Mouse (Mus musculus): ENCODE data around the gene Gm42906. TPM values are rescaled to one million over a fixed set of nuclear protein-coding genes. Genes with fewer than 3 reads are reported as not detected.

The Gm42906 gene
- polyA plus RNA-seq, 2 experiments, result not detected

GRCm38 (mm10) chr5:151293591-151293990 is 134.4 kb downstream of the Gm42906 start:
- DNase-seq (ENCODE audit: low read depth in 3 of 3, low spot score in 3 of 3), result no peak
- 60% methylated on average over 4 of the region's 4 CpGs for WGBS (ENCODE audit: insufficient replicate concordance)
- H3K36me3 ChIP-seq (replicated peaks; ENCODE audit: control insufficient read depth, insufficient read depth, low read depth), result no peaks in the 10 kb centered on the region
- H3K4me2 ChIP-seq (ENCODE audit: low read depth), result no peak overlapping the region
- H3K4me3 ChIP-seq (ENCODE audit: insufficient read depth in 1 of 2, low read depth in 2 of 2, low read length in 2 of 2), result no peak overlapping the region
- no peak for ATAC-seq (ENCODE audit: insufficient read depth)
- no peak overlapping the region for H3K27ac ChIP-seq
- TF ChIP-seq EP300 (IDR thresholded peaks at IDR 0.05; ENCODE audit: low read depth), result no peak
- no peaks in the 10 kb centered on the region for H3K4me1 ChIP-seq (replicated peaks; ENCODE audit: control insufficient read depth in 2 of 2, insufficient read depth in 2 of 2, low read length in 1 of 2)
- H3K27me3 ChIP-seq (ENCODE audit: control insufficient read depth, insufficient read depth, low read length), result no peaks in the 10 kb centered on the region
- no peaks in the 10 kb centered on the region for H3K9me3 ChIP-seq (ENCODE audit: control insufficient read depth, low read length)
- H3K9ac ChIP-seq (replicated peaks), result no peak overlapping the region

- H3K4me2 ChIP-seq (ENCODE audit: low read depth), result no peak overlapping the region
- ATAC-seq (ENCODE audit: insufficient read depth) (no peak), DNase-seq (ENCODE audit: low read depth in 3 of 3, low spot score in 3 of 3) (peak in 1 of 3 experiments; percentile 4)
- H3K27me3 ChIP-seq (ENCODE audit: control insufficient read depth, insufficient read depth, low read length), result no peaks in the 10 kb centered on the region
- H3K9ac ChIP-seq (replicated peaks), result no peak overlapping the region
- TF ChIP-seq EP300 (IDR thresholded peaks at IDR 0.05; ENCODE audit: low read depth) (no peak), CTCF (IDR thresholded peaks at IDR 0.05; ENCODE audit: low read depth) (peak; percentile 85)
- H3K36me3 ChIP-seq (replicated peaks; ENCODE audit: control insufficient read depth, insufficient read depth, low read depth), result no peaks in the 10 kb centered on the region
- no peak overlapping the region for H3K4me3 ChIP-seq (ENCODE audit: insufficient read depth in 1 of 2, low read depth in 2 of 2, low read length in 2 of 2)
- no peak overlapping the region for H3K27ac ChIP-seq
- H3K4me1 ChIP-seq (replicated peaks; ENCODE audit: control insufficient read depth in 2 of 2, insufficient read depth in 2 of 2, low read length in 1 of 2), result no peaks in the 10 kb centered on the region
- WGBS (ENCODE audit: insufficient replicate concordance), result 10% methylated on average over 1 of the region's 1 CpGs
- no peaks in the 10 kb centered on the region for H3K9me3 ChIP-seq (ENCODE audit: control insufficient read depth, low read length)
Observed at GRCm38 (mm10) chr5:151292310-151292709, 135.7 kb downstream of the Gm42906 start.

- no peak overlapping the region for H3K4me3 ChIP-seq (ENCODE audit: insufficient read depth in 1 of 2, low read depth in 2 of 2, low read length in 2 of 2)
- ATAC-seq (ENCODE audit: insufficient read depth) (no peak), DNase-seq (ENCODE audit: low read depth in 3 of 3, low spot score in 3 of 3) (no peak)
- H3K27me3 ChIP-seq (ENCODE audit: control insufficient read depth, insufficient read depth, low read length), result no peaks in the 10 kb centered on the region
- no peak overlapping the region for H3K4me2 ChIP-seq (ENCODE audit: low read depth)
- H3K36me3 ChIP-seq (replicated peaks; ENCODE audit: control insufficient read depth, insufficient read depth, low read depth), result no peaks in the 10 kb centered on the region
- no peak for TF ChIP-seq EP300 (IDR thresholded peaks at IDR 0.05; ENCODE audit: low read depth)
- no peak for TF ChIP-seq CTCF (IDR thresholded peaks at IDR 0.05; ENCODE audit: low read depth)
- H3K9ac ChIP-seq (replicated peaks), result no peak overlapping the region
- no peak overlapping the region for H3K27ac ChIP-seq
- no peaks in the 10 kb centered on the region for H3K9me3 ChIP-seq (ENCODE audit: control insufficient read depth, low read length)
- 53% methylated on average over 1 of the region's 1 CpGs for WGBS (ENCODE audit: insufficient replicate concordance)
- no peaks in the 10 kb centered on the region for H3K4me1 ChIP-seq (replicated peaks; ENCODE audit: control insufficient read depth in 2 of 2, insufficient read depth in 2 of 2, low read length in 1 of 2)
Observed at GRCm38 (mm10) chr5:151286331-151286730, 141.6 kb downstream of the Gm42906 start.

DNA sequence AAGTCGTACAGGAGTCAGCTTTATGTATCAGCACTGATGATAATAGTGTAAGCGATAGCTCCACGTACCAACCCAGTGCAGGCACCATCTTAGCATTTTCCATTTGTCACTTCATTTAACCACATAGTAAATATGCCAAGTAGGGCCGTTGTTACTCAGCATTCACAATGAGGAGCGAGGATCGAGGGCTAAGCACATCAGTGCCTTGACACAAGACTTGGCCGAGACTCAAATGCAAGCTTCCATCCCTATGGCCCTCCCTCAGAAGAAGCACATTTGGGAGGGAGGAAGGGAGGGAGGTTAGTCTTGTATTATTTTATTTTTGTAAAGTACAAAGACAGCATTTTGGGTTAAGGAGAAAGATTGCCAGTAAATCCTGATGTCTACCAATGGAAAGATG is 148.4 kb downstream of the Gm42906 start:
- H3K4me1 ChIP-seq (replicated peaks; ENCODE audit: control insufficient read depth in 2 of 2, insufficient read depth in 2 of 2, low read length in 1 of 2), result no peaks in the 10 kb centered on the region
- no peak overlapping the region for H3K4me2 ChIP-seq (ENCODE audit: low read depth)
- no peaks in the 10 kb centered on the region for H3K36me3 ChIP-seq (replicated peaks; ENCODE audit: control insufficient read depth, insufficient read depth, low read depth)
- no peaks in the 10 kb centered on the region for H3K27me3 ChIP-seq (ENCODE audit: control insufficient read depth, insufficient read depth, low read length)
- no peak overlapping the region for H3K27ac ChIP-seq
- TF ChIP-seq CTCF (IDR thresholded peaks at IDR 0.05; ENCODE audit: low read depth) (no peak), EP300 (IDR thresholded peaks at IDR 0.05; ENCODE audit: low read depth) (no peak)
- no peak overlapping the region for H3K9ac ChIP-seq (replicated peaks)
- H3K4me3 ChIP-seq (ENCODE audit: insufficient read depth in 1 of 2, low read depth in 2 of 2, low read length in 2 of 2), result no peak overlapping the region
- 69% methylated on average over 7 of the region's 7 CpGs for WGBS (ENCODE audit: insufficient replicate concordance)
- H3K9me3 ChIP-seq (ENCODE audit: control insufficient read depth, low read length), result no peaks in the 10 kb centered on the region
- ATAC-seq (ENCODE audit: insufficient read depth) (no peak), DNase-seq (ENCODE audit: low read depth in 3 of 3, low spot score in 3 of 3) (no peak)

DNA sequence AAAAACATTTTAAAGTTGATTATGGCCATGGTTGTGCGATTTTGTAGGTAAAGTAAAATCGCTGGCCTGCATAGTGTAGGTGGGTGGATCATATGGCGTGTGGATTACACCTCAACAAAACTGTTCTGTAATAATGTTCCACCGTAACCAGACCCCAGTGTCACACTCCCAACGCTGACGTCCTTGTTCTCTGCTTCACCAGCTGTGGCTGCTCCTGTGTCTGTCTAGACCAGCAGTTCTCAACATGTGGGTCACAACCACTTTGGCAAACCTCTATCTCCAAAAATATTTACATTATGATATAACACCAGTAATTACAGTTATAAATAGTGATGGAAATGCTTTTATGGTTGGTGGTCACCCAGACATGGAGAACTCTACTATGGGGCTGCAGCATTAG is 150.0 kb downstream of the Gm42906 start:
- Histone ChIP-seq H3K4me1 (replicated peaks; ENCODE audit: control insufficient read depth in 2 of 2, insufficient read depth in 2 of 2, low read length in 1 of 2) (no peaks in the 10 kb centered on the region), H3K27me3 (ENCODE audit: control insufficient read depth, insufficient read depth, low read length) (no peaks in the 10 kb centered on the region), H3K36me3 (replicated peaks; ENCODE audit: control insufficient read depth, insufficient read depth, low read depth) (no peaks in the 10 kb centered on the region), H3K27ac (no peak overlapping the region), H3K9ac (replicated peaks) (no peak overlapping the region), H3K9me3 (ENCODE audit: control insufficient read depth, low read length) (no peaks in the 10 kb centered on the region), H3K4me2 (ENCODE audit: low read depth) (no peak overlapping the region), H3K4me3 (ENCODE audit: insufficient read depth in 1 of 2, low read depth in 2 of 2, low read length in 2 of 2) (no peak overlapping the region)
- TF ChIP-seq EP300 (IDR thresholded peaks at IDR 0.05; ENCODE audit: low read depth) (no peak), CTCF (IDR thresholded peaks at IDR 0.05; ENCODE audit: low read depth) (no peak)
- no peak for ATAC-seq (ENCODE audit: insufficient read depth)
- WGBS (ENCODE audit: insufficient replicate concordance), result 67% methylated on average over 6 of the region's 6 CpGs
- no peak for DNase-seq (ENCODE audit: low read depth in 3 of 3, low spot score in 3 of 3)
